Mouse (Mus musculus) ES-Bruce4 (cell line): ENCODE measurements at regions not wholly inside any gene's neighbourhood (a gene's known extent, or its start where the extent isn't known, plus 50 kb on each side); places are given as distances from the start of the nearest gene placed in this dataset.
A peak's percentile ranks its signal among the peaks of the same experiment; 100 is the strongest.

ENCODE experiments used
- H3K27ac ChIP-seq: 2 replicates; pipeline ENCODE4 v1.5.1; 2012; ENCODE audit warnings: low read length, inconsistent platforms; ENCODE audit not compliant: insufficient read depth
- H3K27me3 ChIP-seq: 2 replicates; pipeline ENCODE4 v1.6.1; 2012; ENCODE audit warnings: mild to moderate bottlenecking, low read length, inconsistent platforms; ENCODE audit not compliant: control insufficient read depth, poor library complexity, insufficient read depth, severe bottlenecking
- H3K36me3 ChIP-seq: 2 replicates; pipeline ENCODE4 v1.6.1; 2012; ENCODE audit warnings: inconsistent platforms, mild to moderate bottlenecking, low read length, moderate library complexity; ENCODE audit not compliant: control insufficient read depth, poor library complexity, insufficient read depth, severe bottlenecking
- H3K4me1 ChIP-seq: one replicate; pipeline ENCODE4 v1.8.1; 2011; ENCODE audit warnings: low read length; ENCODE audit not compliant: control insufficient read depth, insufficient read depth
- H3K4me3 ChIP-seq: 2 replicates; pipeline ENCODE4 v1.5.1; 2011; ENCODE audit warnings: low read depth, mild to moderate bottlenecking, low read length
- H3K9ac ChIP-seq: 2 replicates; pipeline ENCODE4 v1.6.1; 2012; ENCODE audit warnings: low read depth, mild to moderate bottlenecking, inconsistent platforms; ENCODE audit not compliant: poor library complexity, severe bottlenecking
- H3K9me3 ChIP-seq: replicated peaks from 2 replicates; pipeline ENCODE4 v1.6.1; 2012; ENCODE audit warnings: mild to moderate bottlenecking, low read length, inconsistent platforms; ENCODE audit not compliant: control insufficient read depth, poor library complexity, insufficient read depth, severe bottlenecking
- CTCF ChIP-seq: IDR thresholded peaks from one replicate; pipeline ENCODE4 v1.8.1; 2011; ENCODE audit warnings: low read depth, low read length
- EP300 ChIP-seq: IDR thresholded peaks from 2 replicates; pipeline ENCODE4 v1.6.1; 2011; ENCODE audit warnings: low read depth, low read length; ENCODE audit not compliant: insufficient read depth
- POLR2A ChIP-seq: IDR thresholded peaks from one replicate; pipeline ENCODE4 v1.8.1; 2011; ENCODE audit warnings: low read length; ENCODE audit not compliant: insufficient read depth

GRCm38 (mm10) chr13:119337861-119338260 is 90.5 kb upstream of the Paip1 start:
- Histone ChIP-seq H3K9ac (no peak overlapping the region), H3K9me3 (no peaks in the 10 kb centered on the region), H3K4me3 (no peak overlapping the region), H3K27me3 (no peaks in the 10 kb centered on the region), H3K36me3 (peaks cover 2% of the 10 kb centered on the region), H3K27ac (no peak overlapping the region), H3K4me1 (no peaks in the 10 kb centered on the region)
- TF ChIP-seq CTCF (no peak), EP300 (no peak), POLR2A (no peak)

GRCm38 (mm10) chr13:119339016-119339415 is 89.4 kb upstream of the Paip1 start:
- Histone ChIP-seq H3K27ac (no peak overlapping the region), H3K9ac (no peak overlapping the region)
- TF ChIP-seq EP300: no peak

GRCm38 (mm10) chr13:119339762-119340161 is 88.6 kb upstream of the Paip1 start:
- Histone ChIP-seq H3K4me3 (no peak overlapping the region), H3K4me1 (no peaks in the 10 kb centered on the region)
- TF ChIP-seq POLR2A (no peak), CTCF (no peak), EP300 (no peak)

More at GRCm38 (mm10) chr13:119339016-119339415, 89.4 kb upstream of the Paip1 start:
- Histone ChIP-seq H3K4me1 (no peaks in the 10 kb centered on the region), H3K36me3 (peaks cover 2% of the 10 kb centered on the region), H3K4me3 (no peak overlapping the region), H3K27me3 (no peaks in the 10 kb centered on the region), H3K9me3 (no peaks in the 10 kb centered on the region)

GRCm38 (mm10) chr13:119341833-119342232 is 86.6 kb upstream of the Paip1 start:
- Histone ChIP-seq H3K9me3 (no peaks in the 10 kb centered on the region), H3K27me3 (no peaks in the 10 kb centered on the region), H3K4me1 (no peaks in the 10 kb centered on the region), H3K4me3 (no peak overlapping the region), H3K9ac (no peak overlapping the region), H3K36me3 (no peaks in the 10 kb centered on the region), H3K27ac (no peak overlapping the region)
- no peak for TF ChIP-seq POLR2A
- no peak for TF ChIP-seq EP300
- peak; percentile 39 for TF ChIP-seq CTCF

More at GRCm38 (mm10) chr13:119339762-119340161, 88.6 kb upstream of the Paip1 start:
- Histone ChIP-seq H3K27me3 (no peaks in the 10 kb centered on the region), H3K9ac (no peak overlapping the region), H3K27ac (no peak overlapping the region), H3K9me3 (no peaks in the 10 kb centered on the region), H3K36me3 (peaks cover 2% of the 10 kb centered on the region)

GRCm38 (mm10) chr13:119342761-119343160 is 85.6 kb upstream of the Paip1 start:
- Histone ChIP-seq H3K4me1 (no peaks in the 10 kb centered on the region), H3K4me3 (no peak overlapping the region), H3K27me3 (no peaks in the 10 kb centered on the region), H3K27ac (no peak overlapping the region), H3K9ac (no peak overlapping the region), H3K9me3 (no peaks in the 10 kb centered on the region), H3K36me3 (no peaks in the 10 kb centered on the region)
- TF ChIP-seq POLR2A (no peak), CTCF (no peak), EP300 (no peak)

- H3K27ac ChIP-seq: no peak overlapping the region
- no peak overlapping the region for H3K9ac ChIP-seq
- TF ChIP-seq EP300: no peak
- no peak for TF ChIP-seq POLR2A
- TF ChIP-seq CTCF: no peak
- H3K4me3 ChIP-seq: no peak overlapping the region
- no peaks in the 10 kb centered on the region for H3K4me1 ChIP-seq
- H3K36me3 ChIP-seq: no peaks in the 10 kb centered on the region
- no peaks in the 10 kb centered on the region for H3K9me3 ChIP-seq
- no peaks in the 10 kb centered on the region for H3K27me3 ChIP-seq
Observed at GRCm38 (mm10) chr13:119347988-119348387, 80.4 kb upstream of the Paip1 start.
